Mouse (Mus musculus) E14TG2a.4 (cell line): ENCODE measurements around the gene Ehbp1.

Source experiments
- H3K27me3 ChIP-seq: 2 replicates; pipeline ENCODE4 v1.6.1; 2014; ENCODE audit warnings: low read length, control low read depth; ENCODE audit not compliant: insufficient read depth
- H3K36me3 ChIP-seq: 2 replicates; pipeline ENCODE4 v1.6.1; 2014; ENCODE audit warnings: low read length, control low read depth; ENCODE audit not compliant: insufficient read depth
- H3K4me1 ChIP-seq: replicated peaks from 2 replicates; pipeline ENCODE4 v1.6.1; 2014; ENCODE audit warnings: low read depth, low read length, control low read depth
- H3K4me3 ChIP-seq: replicated peaks from 2 replicates; pipeline ENCODE4 v1.5.1; 2014; ENCODE audit warnings: mild to moderate bottlenecking, low read length
- H3K9me3 ChIP-seq: 2 replicates; pipeline ENCODE4 v1.6.1; 2014; ENCODE audit warnings: low read length, control low read depth
- CTCF ChIP-seq: conservative IDR thresholded peaks from 2 replicates; pipeline ENCODE4 v1.5.1; 2014; ENCODE audit warnings: low read length
- NANOG ChIP-seq: IDR thresholded peaks from 2 replicates; pipeline ENCODE4 v1.6.1; 2014; ENCODE audit warnings: borderline replicate concordance, low read length, mixed read lengths
- POU5F1 ChIP-seq: IDR thresholded peaks from 2 replicates; pipeline ENCODE4 v1.6.1; 2014; ENCODE audit warnings: low read length, borderline replicate concordance

The Ehbp1 gene

GRCm38 (mm10) chr11:22225619-22226018, 116.5 kb downstream of the Ehbp1 start:
- TF ChIP-seq CTCF (peak; percentile 83), NANOG (no peak), POU5F1 (no peak)
- Histone ChIP-seq H3K27me3 (no peaks in the 10 kb centered on the region), H3K36me3 (no peaks in the 10 kb centered on the region), H3K9me3 (no peaks in the 10 kb centered on the region), H3K4me1 (no peaks in the 10 kb centered on the region), H3K4me3 (no peak overlapping the region)

GRCm38 (mm10) chr11:22218222-22218621, 123.9 kb downstream of the Ehbp1 start:
- Histone ChIP-seq H3K4me1 (no peaks in the 10 kb centered on the region), H3K4me3 (no peak overlapping the region), H3K27me3 (no peaks in the 10 kb centered on the region), H3K36me3 (no peaks in the 10 kb centered on the region), H3K9me3 (no peaks in the 10 kb centered on the region)
- TF ChIP-seq NANOG (no peak), POU5F1 (no peak), CTCF (no peak)

DNA sequence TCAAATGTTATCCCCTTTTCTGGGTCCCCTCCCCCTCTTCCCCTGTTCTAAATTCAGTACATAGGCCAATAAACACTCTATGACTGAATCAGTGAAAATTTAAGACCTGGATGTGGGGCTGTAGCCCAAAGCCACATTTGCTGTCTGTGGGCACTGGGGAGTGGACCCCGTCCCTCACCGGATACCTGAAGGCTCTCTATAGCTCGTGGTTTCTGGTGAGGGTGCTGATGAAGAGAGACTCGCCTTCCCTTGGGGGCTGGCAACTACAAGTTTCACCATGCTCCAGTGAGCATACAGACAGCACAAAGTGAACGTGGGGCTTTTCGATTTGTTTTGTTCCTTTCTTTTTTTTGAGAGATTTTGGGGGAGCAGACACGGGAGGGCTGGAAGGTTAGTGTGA, 125.2 kb downstream of the Ehbp1 start:
- Histone ChIP-seq H3K27me3 (no peaks in the 10 kb centered on the region), H3K9me3 (no peaks in the 10 kb centered on the region), H3K4me1 (no peaks in the 10 kb centered on the region), H3K36me3 (no peaks in the 10 kb centered on the region), H3K4me3 (no peak overlapping the region)
- TF ChIP-seq NANOG (no peak), CTCF (no peak), POU5F1 (no peak)

GRCm38 (mm10) chr11:22206611-22207010, 135.5 kb downstream of the Ehbp1 start:
- Histone ChIP-seq H3K27me3 (no peaks in the 10 kb centered on the region), H3K36me3 (0 out of 2 replicates have a peak, but pooled peaks cover 3% of the 10 kb centered on the region), H3K4me1 (no peaks in the 10 kb centered on the region), H3K9me3 (no peaks in the 10 kb centered on the region), H3K4me3 (no peak overlapping the region)
- TF ChIP-seq CTCF = no peak
- TF ChIP-seq POU5F1 = no peak
- no peak for TF ChIP-seq NANOG

DNA sequence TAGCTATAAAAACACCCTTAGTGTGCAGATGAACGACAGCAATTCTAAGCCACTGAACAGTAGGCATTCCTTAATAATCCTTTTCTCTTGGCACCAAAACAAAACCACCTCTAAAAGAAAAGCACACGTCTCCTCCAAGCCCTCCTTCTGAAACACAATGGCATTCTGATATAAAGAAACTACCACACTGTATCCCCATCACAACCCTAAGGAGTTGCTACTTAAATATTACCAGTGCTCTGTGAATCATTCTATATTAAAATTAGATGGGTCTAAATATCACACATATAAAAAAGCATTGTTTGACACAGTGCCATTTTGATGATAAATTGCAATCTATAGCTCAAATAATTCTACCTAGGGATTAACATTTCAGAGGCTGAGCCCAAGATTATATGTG, 135.9 kb downstream of the Ehbp1 start:
- no peak overlapping the region for H3K4me3 ChIP-seq
- H3K4me1 ChIP-seq = no peaks in the 10 kb centered on the region

DNA sequence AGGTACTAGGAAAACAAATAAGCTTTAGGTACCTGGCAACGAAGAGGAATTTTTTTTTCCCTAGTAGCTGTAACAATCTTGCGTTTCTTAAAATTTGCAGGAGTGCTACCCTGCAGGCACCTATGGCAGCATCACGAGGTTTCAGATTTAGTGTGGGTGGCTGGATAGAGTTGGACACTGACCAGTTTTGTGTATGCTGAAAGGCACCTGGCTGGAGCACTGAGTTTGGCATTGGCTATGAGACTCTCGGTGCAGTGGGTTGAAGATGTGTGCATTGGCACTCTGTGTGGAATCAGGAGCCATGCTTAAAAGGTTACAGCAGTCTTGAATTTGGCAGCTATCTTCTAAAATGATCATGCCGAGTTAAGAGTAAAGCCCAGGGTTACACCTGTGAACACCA, 138.7 kb downstream of the Ehbp1 start:
- no peaks in the 10 kb centered on the region for H3K4me1 ChIP-seq
- H3K27me3 ChIP-seq = no peaks in the 10 kb centered on the region
- H3K9me3 ChIP-seq = peaks cover 4% of the 10 kb centered on the region; the same call in 1 of the 2 replicates
- no peak for TF ChIP-seq NANOG
- no peak for TF ChIP-seq POU5F1
- TF ChIP-seq CTCF = no peak
- H3K36me3 ChIP-seq = 0 out of 2 replicates have a peak, but pooled peaks cover 3% of the 10 kb centered on the region
- no peak overlapping the region for H3K4me3 ChIP-seq

More for the DNA sequence above, 135.9 kb downstream of the Ehbp1 start:
- TF ChIP-seq CTCF = no peak
- TF ChIP-seq NANOG = no peak
- TF ChIP-seq POU5F1 = no peak
- no peaks in the 10 kb centered on the region for H3K9me3 ChIP-seq
- H3K36me3 ChIP-seq = 0 out of 2 replicates have a peak, but pooled peaks cover 3% of the 10 kb centered on the region
- no peaks in the 10 kb centered on the region for H3K27me3 ChIP-seq

- H3K27me3 ChIP-seq = no peaks in the 10 kb centered on the region
- TF ChIP-seq CTCF (no peak), NANOG (no peak), POU5F1 (no peak)
- peaks cover 4% of the 10 kb centered on the region; the same call in 1 of the 2 replicates for H3K9me3 ChIP-seq
Measured at GRCm38 (mm10) chr11:22201125-22201524, 141.0 kb downstream of the Ehbp1 start.

DNA sequence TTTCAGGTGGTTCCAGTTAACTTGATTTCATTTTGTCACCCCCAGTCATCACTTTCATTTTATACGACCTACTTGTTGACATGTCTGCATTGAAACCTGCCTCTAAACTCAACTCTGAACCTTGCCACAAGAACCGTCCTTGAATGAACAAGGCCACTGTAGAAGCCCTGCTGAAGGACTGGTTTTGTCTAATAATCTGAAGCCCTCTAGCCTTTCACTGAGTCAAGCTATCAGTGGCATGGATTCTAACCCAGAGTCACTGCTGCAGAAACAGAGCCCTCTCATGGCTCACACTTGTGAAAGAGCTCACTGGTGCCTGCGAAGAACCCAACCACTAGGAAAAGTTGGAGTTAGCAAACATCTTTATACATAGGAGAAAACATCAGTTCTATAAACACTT, 142.2 kb downstream of the Ehbp1 start:
- no peaks in the 10 kb centered on the region for H3K27me3 ChIP-seq
- H3K4me3 ChIP-seq = peak overlapping the region; percentile 29
- H3K4me1 ChIP-seq = peaks cover 2% of the 10 kb centered on the region
- H3K9me3 ChIP-seq = peaks cover 4% of the 10 kb centered on the region; the same call in 1 of the 2 replicates
- TF ChIP-seq CTCF = no peak
- 0 out of 2 replicates have a peak, but pooled peaks cover 3% of the 10 kb centered on the region for H3K36me3 ChIP-seq

More at GRCm38 (mm10) chr11:22201125-22201524, 141.0 kb downstream of the Ehbp1 start:
- Histone ChIP-seq H3K4me3 (no peak overlapping the region), H3K4me1 (no peaks in the 10 kb centered on the region), H3K36me3 (0 out of 2 replicates have a peak, but pooled peaks cover 3% of the 10 kb centered on the region)

- TF ChIP-seq CTCF (no peak), POU5F1 (no peak), NANOG (no peak)
- H3K4me3 ChIP-seq = no peak overlapping the region
- H3K9me3 ChIP-seq = peaks cover 4% of the 10 kb centered on the region; the same call in 1 of the 2 replicates
- 0 out of 2 replicates have a peak, but pooled peaks cover under 1% of the 10 kb centered on the region for H3K36me3 ChIP-seq
- H3K4me1 ChIP-seq = peaks cover 8% of the 10 kb centered on the region
- H3K27me3 ChIP-seq = no peaks in the 10 kb centered on the region
Measured at GRCm38 (mm10) chr11:22198406-22198805, 143.7 kb downstream of the Ehbp1 start.
